In genomic region chr1:164097911-164098310, GRCm38 (mm10) we compare ENCODE assay signal across 24 mouse cellular contexts. TPM values are rescaled to one million over a fixed set of nuclear protein-coding genes. Genes with fewer than 3 reads are reported as not detected.
A peak's percentile ranks its signal among the peaks of the same experiment; 100 is the strongest.
DNase-seq lines count a peak whose midpoint lies in the region; ATAC-seq lines count a peak whose summit lies in the region.
"Had no signal": no experiment of that assay in that cellular context is flagged by ENCODE, and none has a peak within 500 bp of the region (broad histone marks: within the 10 kb centered on the region; RNA-seq: fewer than 3 reads in every experiment).

No protein-coding gene starts in this region.

- no peaks in the 10 kb centered on the region for H3K9me3 ChIP-seq in midbrain, embryonic 14.5 days (ENCODE audit: control insufficient read depth, low read length)
- H3K9me3 ChIP-seq: G1E had no signal

- peak; percentile 25 for ATAC-seq in granulocyte monocyte progenitor cell, adult 5-6 weeks (replicated peaks; ENCODE audit: poor library complexity, severe bottlenecking)
- peak; percentile 88 for ATAC-seq in megakaryocyte, adult 5-6 weeks (ENCODE audit: poor library complexity, severe bottlenecking)
- ATAC-seq in megakaryocyte progenitor cell, adult 5-6 weeks (replicated peaks; ENCODE audit: poor library complexity) = 0 out of 2 replicates have a peak, but pooled peaks have one; percentile 31
- peak; percentile 60; the same call in 1 of the 2 replicates for ATAC-seq in neutrophil, adult 5-6 weeks (ENCODE audit: extremely low read depth, insufficient number of reproducible peaks, low FRiP score, poor library complexity, severe bottlenecking)
- ATAC-seq in midbrain, embryonic 14.5 days (ENCODE audit: low FRiP score, low TSS enrichment) = no peak
- ATAC-seq: Patski had no signal

- H3K27me3 ChIP-seq in midbrain, embryonic 14.5 days (ENCODE audit: control insufficient read depth, insufficient read depth, low read length) = no peaks in the 10 kb centered on the region

- no peak overlapping the region for H3K4me3 ChIP-seq in midbrain, embryonic 14.5 days (replicated peaks; ENCODE audit: low read depth, low read length)

- DNase-seq in thymus, postnatal 25 days = no peak
- DNase-seq in kidney, postnatal 25 days = no peak
- no peak for DNase-seq in midbrain, embryonic 14.5 days
- no peak for DNase-seq in testis, postnatal 10 days (ENCODE audit: low spot score)
- DNase-seq: adrenal gland, adult 2 months; adrenal gland, adult 8-10 months; adrenal gland, postnatal 10 days; adrenal gland, postnatal 14 days; adrenal gland, postnatal 25 days; adrenal gland, postnatal 36 days; B cell, adult 2 months; cerebellum, adult 11 months; cerebellum, adult 11-12 months had no signal

- H3K36me3 ChIP-seq in midbrain, embryonic 14.5 days (ENCODE audit: control insufficient read depth, insufficient read depth, low read length) = no peaks in the 10 kb centered on the region
- H3K36me3 ChIP-seq: G1E had no signal

- no peaks in the 10 kb centered on the region for H3K4me1 ChIP-seq in midbrain, embryonic 14.5 days (ENCODE audit: control insufficient read depth, insufficient read depth, low read length)

- H3K9ac ChIP-seq in midbrain, embryonic 14.5 days (replicated peaks; ENCODE audit: low read length) = no peak overlapping the region

- 89% methylated on average over 2 of the region's 2 CpGs for WGBS in midbrain, embryonic 14.5 days

- no peak overlapping the region for H3K27ac ChIP-seq in midbrain, embryonic 14.5 days (replicated peaks; ENCODE audit: low read depth, low read length)

- H3K4me2 ChIP-seq in midbrain, embryonic 14.5 days (ENCODE audit: low read length) = no peak overlapping the region

RNA-seq across cellular contexts. Expression of gene Selp, which starts 17.2 kb away (rescaled TPM):
- 2.2 and 3.7 TPM in 2 replicates for total RNA-seq in granulocyte monocyte progenitor cell, adult 5-6 weeks (2014; fragmentation: Nextera tagmentation)
- 0.60 and 1.5 TPM in 2 replicates for total RNA-seq in granulocyte monocyte progenitor cell, adult 5-6 weeks (2017)
- total RNA-seq in megakaryocyte, adult 5-6 weeks (2015) = 1.4 and 2.0 TPM in 2 replicates
- total RNA-seq in megakaryocyte, adult 5-6 weeks (2017) = 1.3 and 2.0 TPM in 2 replicates
- 3.3 and 7.6 TPM in 2 replicates for total RNA-seq in megakaryocyte progenitor cell, adult 5-6 weeks (2015)
- 0.68 and 2.0 TPM in 2 replicates for total RNA-seq in megakaryocyte progenitor cell, adult 5-6 weeks (2017)
- 9.2 and 10.0 TPM in 2 replicates for total RNA-seq in neutrophil, adult 5-6 weeks (2017)
- not detected in 2 replicates for polyA plus RNA-seq in midbrain, embryonic 14.5 days (2014; fragmentation: Nextera tagmentation; extraction: Ambion mirVana)
- total RNA-seq: MEL had no signal
- polyA plus RNA-seq: brain, embryonic 14.5 days; G1E had no signal

RNA-seq across cellular contexts. Expression of gene Sell, which starts 36.1 kb away (rescaled TPM):
- total RNA-seq in granulocyte monocyte progenitor cell, adult 5-6 weeks (2014; fragmentation: Nextera tagmentation) = 242 and 318 TPM in 2 replicates
- 272 and 305 TPM in 2 replicates for total RNA-seq in granulocyte monocyte progenitor cell, adult 5-6 weeks (2017)
- 838 and 904 TPM in 2 replicates for total RNA-seq in megakaryocyte, adult 5-6 weeks (2015)
- total RNA-seq in megakaryocyte, adult 5-6 weeks (2017) = 641 and 646 TPM in 2 replicates
- total RNA-seq in megakaryocyte progenitor cell, adult 5-6 weeks (2015) = 371 and 392 TPM in 2 replicates
- 234 and 258 TPM in 2 replicates for total RNA-seq in megakaryocyte progenitor cell, adult 5-6 weeks (2017)
- 1,314 and 1,317 TPM in 2 replicates for total RNA-seq in neutrophil, adult 5-6 weeks (2017)
- 0.33 TPM in 1 of 2 replicates, not detected in the other for polyA plus RNA-seq in midbrain, embryonic 14.5 days (2014; fragmentation: Nextera tagmentation; extraction: Ambion mirVana)
- total RNA-seq: CH12.LX, MEL had no signal
- polyA plus RNA-seq: G1E, Patski had no signal

RNA-seq across cellular contexts. Expression of gene Sele, which starts 49.9 kb away (rescaled TPM):
- not detected in 2 replicates for total RNA-seq in granulocyte monocyte progenitor cell, adult 5-6 weeks (2014; fragmentation: Nextera tagmentation)
- 0.05 TPM in 1 of 2 replicates, not detected in the other for total RNA-seq in granulocyte monocyte progenitor cell, adult 5-6 weeks (2017)
- 0.07 and 0.18 TPM in 2 replicates for total RNA-seq in megakaryocyte, adult 5-6 weeks (2015)
- total RNA-seq in megakaryocyte, adult 5-6 weeks (2017) = 0.20 TPM in 1 of 2 replicates, not detected in the other
- total RNA-seq in megakaryocyte progenitor cell, adult 5-6 weeks (2015) = not detected in 2 replicates
- 0.07 and 0.12 TPM in 2 replicates for total RNA-seq in megakaryocyte progenitor cell, adult 5-6 weeks (2017)
- total RNA-seq in neutrophil, adult 5-6 weeks (2017) = 0.37 and 0.70 TPM in 2 replicates
- not detected in 2 replicates for polyA plus RNA-seq in midbrain, embryonic 14.5 days (2014; fragmentation: Nextera tagmentation; extraction: Ambion mirVana)
- total RNA-seq: CH12.LX, ES-E14, MEL had no signal
- polyA plus RNA-seq: activated CD4-positive, CD25-positive, alpha-beta regulatory T cell, adult 4 months; G1E; Patski had no signal

RNA-seq across cellular contexts. Expression of gene F5, which starts 53.7 kb away (rescaled TPM):
- 1.5 and 3.4 TPM in 2 replicates for total RNA-seq in granulocyte monocyte progenitor cell, adult 5-6 weeks (2014; fragmentation: Nextera tagmentation)
- 3.1 and 3.8 TPM in 2 replicates for total RNA-seq in granulocyte monocyte progenitor cell, adult 5-6 weeks (2017)
- 40.5 and 46.2 TPM in 2 replicates for total RNA-seq in megakaryocyte, adult 5-6 weeks (2015)
- 29.2 and 38.5 TPM in 2 replicates for total RNA-seq in megakaryocyte, adult 5-6 weeks (2017)
- 8.6 and 9.2 TPM in 2 replicates for total RNA-seq in megakaryocyte progenitor cell, adult 5-6 weeks (2015)
- total RNA-seq in megakaryocyte progenitor cell, adult 5-6 weeks (2017) = 4.2 and 6.1 TPM in 2 replicates
- 23.7 and 25.5 TPM in 2 replicates for total RNA-seq in neutrophil, adult 5-6 weeks (2017)
- 0.05 and 0.07 TPM in 2 replicates for polyA plus RNA-seq in midbrain, embryonic 14.5 days (2014; fragmentation: Nextera tagmentation; extraction: Ambion mirVana)
- total RNA-seq: MEL had no signal
- polyA plus RNA-seq: activated CD4-positive, CD25-positive, alpha-beta regulatory T cell, adult 4 months had no signal
